Mouse (Mus musculus) thymus, postnatal 36 days (tissue): ENCODE data around the gene Tlr8.

ENCODE experiments used
- DNase-seq, 2 experiments: peaks; one replicate each; pipeline ENCODE4 v3.0.0; 2022; ENCODE audit warnings: mixed read lengths in 2 of 2

Tlr8 gene

GRCm38 (mm10) chrX:167201365-167201764, 62.8 kb downstream of the Tlr8 start:
- DNase-seq, result no peak

DNA sequence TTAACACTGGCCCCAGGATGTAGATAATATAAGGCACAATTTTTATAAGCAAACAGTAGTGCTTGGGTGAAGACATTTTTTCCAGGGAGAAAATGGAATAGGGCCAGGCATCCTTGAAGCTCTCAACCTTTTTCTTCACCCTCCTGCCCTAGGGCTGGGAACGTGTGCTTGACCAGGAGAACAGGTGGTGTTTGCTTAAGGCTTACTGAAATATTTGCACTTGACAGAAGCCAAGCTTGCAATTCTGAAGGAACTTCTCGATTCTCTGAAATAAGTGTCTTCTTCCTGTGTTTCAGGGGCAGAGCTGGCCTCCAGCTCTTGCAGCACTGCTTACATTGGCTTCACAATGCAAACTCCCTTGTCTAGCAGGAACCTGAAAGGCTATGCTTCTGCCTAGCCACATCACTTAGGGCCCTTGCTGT, 68.9 kb downstream of the Tlr8 start:
- no peak for DNase-seq
